Mouse (Mus musculus): ENCODE data around the gene Itpr3. TPM values are rescaled to one million over a fixed set of nuclear protein-coding genes. Genes with fewer than 3 reads are reported as not detected.

The Itpr3 gene
- polyA plus RNA-seq, 1 experiment from 2014 or later, result 4.5 TPM

DNA sequence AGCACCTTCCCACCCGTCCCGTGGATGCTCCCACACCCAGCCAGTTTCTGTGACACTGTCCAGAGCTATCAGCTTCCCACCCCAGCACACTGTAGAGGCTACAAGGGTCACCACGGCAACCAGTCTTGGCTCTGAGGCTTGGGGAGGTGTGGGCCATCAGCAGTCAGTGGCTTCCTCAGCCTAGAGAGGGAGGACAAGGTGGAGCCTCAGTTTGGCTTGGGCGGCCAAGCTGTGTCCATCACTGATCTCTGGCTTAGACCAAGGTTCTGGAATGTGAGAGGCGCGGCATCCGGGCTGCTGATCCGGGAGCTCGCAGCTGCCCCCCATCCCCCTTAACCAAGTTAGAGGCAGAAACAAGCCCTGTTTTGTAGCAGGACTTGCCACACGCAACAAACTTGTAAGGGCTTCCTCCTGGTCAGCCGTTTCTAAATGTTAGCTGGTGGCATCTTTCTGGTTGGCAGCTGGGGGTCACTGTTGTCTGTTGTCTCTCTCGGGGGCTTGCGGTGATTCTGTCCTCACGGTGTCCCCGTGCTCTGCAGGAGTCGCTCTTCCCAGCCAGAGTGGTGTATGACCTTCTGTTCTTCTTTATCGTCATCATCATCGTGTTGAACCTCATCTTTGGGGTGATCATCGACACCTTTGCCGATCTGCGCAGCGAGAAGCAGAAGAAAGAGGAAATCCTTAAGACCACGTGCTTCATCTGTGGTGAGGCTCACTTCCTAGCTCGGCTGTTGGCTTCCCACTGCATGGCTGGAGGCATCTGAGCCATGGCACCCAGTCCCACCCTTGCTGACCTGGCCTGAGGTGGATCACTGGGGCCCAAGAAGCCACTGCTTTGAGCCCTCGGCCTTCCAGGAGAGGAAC is 61.8 kb downstream of the Itpr3 start:
- peak; percentile 21 for DNase-seq (ENCODE audit: low spot score)

DNA sequence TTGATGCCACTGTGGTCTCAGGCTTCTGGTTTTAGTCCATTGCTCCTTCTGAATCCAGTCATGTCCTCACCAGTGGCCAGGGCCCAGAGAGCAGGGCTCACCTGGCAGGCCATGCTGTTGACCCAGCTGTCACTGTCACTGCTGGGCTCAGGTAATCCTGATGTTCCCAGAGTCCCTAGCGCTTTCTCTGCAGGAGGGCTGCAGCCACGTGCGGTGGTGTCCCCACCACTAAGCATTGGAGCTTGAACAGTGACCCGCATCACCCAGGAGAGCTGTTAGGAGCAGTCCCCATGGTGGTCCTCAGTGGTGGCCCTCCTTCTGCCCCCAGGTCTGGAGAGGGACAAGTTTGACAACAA is 62.4 kb downstream of the Itpr3 start:
- no peak for DNase-seq (ENCODE audit: low spot score)

DNA sequence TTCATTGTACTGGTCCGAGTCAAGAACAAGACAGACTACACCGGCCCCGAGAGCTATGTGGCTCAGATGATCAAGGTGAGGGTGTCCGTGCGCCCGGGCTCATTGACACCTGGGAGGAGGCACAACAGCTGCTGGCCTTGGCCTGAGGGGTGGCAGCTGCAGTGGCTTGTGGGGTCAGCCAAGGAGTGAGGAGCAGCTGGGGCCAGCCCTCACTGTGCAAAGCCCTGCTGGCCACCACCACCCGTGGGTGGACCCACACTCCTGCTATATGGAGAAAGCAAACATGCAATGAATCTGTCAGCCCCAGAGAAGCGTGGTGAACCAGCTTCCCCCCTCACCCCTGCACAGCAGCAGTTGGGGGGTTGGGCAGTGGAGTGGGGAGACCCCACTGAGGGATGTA is 62.9 kb downstream of the Itpr3 start:
- DNase-seq (ENCODE audit: low spot score), result no peak

DNA sequence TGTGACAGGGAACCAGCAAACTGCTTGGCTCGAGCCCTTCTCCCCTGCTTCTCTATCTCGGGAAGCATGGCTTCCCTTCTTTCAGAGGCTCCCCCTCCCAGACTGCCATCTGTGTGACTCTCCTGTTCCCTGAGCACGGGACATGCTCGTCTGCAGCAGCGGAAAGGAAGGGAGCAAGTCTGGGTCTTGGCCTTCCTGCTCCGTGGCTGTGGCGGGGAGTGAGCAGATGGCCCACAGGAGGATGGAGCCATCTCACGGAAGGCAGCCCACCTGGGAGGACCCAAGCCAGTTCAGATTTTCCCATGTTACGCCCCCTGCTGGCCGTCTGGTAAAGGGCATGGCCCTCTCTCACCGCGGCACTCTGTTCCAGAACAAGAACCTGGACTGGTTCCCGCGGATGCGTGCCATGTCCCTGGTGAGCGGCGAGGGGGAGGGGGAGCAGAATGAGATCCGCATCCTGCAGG is 63.5 kb downstream of the Itpr3 start:
- peak; percentile 16 for DNase-seq (ENCODE audit: low spot score)

DNA sequence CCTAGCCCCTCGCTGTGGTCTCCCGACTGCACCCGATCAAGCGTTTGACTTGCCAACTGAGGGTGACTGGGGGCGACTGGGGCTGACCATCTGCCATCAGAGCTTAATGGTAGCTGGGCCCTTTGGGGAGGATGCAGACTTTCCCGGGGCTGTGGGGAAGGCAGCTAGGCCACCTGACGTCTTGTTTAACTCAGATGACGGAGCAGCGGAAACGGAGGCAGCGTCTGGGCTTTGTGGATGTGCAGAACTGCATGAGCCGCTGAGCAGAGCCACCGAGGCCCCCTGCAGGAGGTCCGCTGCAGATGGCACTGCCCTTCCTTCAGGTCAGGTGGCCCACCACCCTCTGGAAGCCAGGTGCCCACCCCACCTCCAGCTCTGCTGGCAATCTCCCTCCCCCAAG is 64.2 kb downstream of the Itpr3 start:
- no peak for DNase-seq (ENCODE audit: low spot score)

DNA sequence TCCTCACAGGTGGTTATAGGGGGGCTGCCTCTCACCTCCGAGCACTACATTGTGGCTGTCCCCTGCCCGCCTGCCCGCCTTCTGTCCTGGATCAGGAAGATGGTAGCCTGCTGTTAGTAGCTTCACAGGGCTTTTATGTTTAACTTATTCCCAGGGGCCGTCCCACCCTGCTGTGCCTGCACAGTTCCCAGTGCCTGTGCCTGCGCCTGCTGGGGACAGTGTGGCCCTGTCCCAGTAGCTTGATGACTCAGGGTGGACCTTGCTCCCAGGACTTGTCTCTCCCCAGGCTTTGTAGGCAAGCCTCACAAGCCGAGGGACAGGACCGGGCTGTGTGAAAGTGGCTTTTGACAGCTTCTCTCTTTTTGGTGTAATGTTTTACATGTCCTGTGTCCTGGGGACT is 64.7 kb downstream of the Itpr3 start:
- DNase-seq (ENCODE audit: low spot score), result no peak

DNA sequence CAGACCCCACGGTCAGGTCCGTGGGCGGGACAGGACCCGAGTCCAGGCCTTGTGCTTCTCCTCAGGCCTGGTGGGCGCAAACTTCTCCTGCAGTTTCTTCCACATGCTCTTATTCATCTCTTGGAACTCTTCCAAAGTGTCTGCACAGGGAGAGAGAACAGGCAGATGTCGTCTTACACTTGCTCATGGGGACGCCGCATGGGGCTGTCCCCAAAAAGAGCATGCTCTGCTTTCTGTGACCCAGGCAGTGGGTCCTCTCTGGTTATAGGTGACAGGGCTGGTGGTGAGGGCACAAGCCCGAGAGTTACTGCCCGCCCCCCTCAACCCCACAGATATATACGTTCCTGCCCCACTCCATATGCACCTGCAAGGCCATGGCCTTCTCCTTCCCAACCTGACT is 65.6 kb downstream of the Itpr3 start:
- DNase-seq (ENCODE audit: low spot score), result no peak

DNA sequence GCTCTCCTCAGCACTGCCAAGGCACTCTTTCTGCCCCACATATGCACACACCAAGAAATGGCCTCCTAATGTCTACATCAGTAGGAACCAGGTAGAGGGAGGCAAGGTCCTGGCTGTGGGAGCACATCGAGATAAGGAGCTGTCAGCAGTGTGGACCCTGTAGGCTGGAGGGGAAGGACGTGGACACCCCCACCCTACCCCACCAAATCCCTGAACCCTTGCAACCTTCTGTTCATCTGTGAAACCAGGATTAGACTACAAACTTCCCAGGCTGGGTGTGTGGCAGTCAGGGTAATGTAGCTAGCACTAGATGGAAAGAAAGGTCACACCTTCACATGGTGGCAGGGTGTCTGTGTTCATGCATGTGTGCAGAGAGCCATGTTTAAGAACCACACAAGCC is 66.0 kb downstream of the Itpr3 start:
- no peak for DNase-seq (ENCODE audit: low spot score)

DNA sequence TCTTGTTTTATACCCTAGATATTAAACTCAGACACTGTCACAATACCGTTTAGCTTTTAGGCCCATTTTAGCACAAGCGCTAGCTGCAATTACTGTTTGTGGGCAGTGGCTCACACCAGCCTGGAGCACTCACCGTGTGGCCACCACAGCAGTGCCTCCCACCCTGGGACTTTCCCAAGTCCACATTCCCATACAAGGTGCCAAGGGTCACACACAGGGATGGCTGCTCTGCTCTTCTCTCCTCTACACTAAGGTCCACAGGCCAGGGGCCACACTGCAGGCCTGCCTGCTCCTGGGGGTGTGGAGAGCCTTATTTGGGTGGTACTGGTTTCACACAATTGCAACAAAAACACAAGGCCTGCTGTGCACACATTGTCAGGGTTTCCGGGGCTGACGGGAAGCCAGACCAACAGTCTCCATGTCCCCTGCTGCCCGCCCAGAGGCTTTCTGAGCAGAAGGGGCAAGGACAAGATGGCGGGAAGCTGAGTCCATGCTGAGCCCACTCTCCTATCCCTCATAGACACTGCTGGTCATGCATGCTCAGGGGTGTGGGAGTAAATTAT is 66.8 kb downstream of the Itpr3 start:
- no peak for DNase-seq (ENCODE audit: low spot score)

DNA sequence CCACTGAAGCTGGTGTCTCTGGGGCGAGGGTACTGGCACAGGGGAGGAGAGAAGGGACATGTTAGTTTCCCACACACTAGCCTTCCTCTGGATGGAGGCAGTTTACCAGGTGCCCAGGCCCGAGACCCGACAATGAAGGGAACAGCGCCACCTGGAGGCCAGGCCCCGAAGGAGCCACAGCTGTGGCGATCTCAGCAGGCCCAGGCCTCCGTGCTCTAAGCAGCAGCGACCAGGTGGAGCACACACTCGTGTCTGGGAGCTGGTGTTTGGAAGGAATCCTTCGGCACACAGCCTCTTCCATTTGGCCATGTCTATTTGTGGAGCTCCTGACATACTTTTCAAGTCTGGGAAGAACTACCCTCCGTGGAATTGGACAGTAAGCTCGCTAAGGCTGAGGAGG is 68.1 kb downstream of the Itpr3 start:
- peak; percentile 78 for DNase-seq (ENCODE audit: low spot score)

DNA sequence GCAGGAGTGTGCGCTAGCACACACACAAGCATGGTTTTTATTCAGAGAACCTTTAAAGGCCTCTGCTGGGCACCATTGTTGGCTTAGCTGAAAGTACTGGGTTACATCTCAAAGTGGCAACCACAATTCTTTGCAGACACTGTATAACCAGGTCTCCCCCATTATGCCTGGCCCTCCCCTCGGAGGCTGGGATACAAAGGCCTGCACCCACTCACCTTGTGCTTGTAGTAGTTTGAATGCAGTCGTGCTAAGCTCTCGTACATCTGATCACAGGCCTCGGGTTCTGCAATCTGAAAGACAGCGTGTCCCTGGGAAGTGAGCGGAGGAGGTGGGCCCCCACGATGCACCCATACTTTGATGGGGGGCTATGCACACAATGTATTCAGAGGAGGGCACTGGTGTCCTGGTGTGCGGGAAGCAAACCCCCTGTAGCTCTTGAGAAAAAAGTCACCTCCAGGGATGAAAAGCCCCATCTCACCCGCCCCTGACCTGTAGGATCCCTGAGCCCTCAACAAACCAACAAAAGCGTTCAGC is 68.6 kb downstream of the Itpr3 start:
- DNase-seq (ENCODE audit: low spot score), result no peak

DNA sequence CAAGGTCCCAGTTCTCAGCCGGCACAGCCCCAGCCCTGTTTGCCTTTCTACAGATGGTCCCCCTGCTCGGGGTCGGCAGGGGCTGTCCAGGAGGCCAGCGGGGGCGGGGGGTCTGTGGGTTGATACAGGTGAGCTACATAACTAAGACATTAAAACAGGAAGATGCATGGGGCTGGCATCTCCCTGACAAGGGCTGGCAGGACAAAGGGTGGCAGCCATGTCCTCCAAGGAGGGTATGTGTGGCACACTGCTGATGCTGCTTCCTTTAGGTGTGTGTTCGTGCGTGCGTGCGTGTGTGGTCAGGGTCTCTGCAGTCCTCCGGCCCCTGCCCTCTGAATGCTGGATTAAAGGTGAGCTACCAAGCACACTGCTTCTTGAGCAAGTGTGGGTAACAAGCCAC is 69.9 kb downstream of the Itpr3 start:
- no peak for DNase-seq (ENCODE audit: low spot score)

DNA sequence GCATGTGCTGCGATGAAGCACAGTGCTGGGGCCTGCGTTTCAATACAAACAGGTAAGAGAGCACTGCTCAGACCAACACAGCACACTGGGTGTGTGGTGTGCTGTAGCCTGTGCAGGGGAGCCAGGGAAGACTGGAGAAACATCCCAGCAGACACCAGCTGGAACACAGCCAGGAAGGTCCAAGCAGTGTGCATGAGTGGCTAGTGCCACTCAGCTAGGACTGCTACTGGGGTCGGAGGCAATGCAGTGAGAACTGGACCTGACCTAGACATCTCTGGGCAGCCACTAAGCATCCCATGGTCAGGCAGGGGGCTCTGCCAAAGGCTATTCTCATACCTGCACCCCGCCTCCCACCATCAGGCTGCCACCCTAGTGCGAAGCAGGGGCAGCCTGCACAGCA is 71.1 kb downstream of the Itpr3 start:
- no peak for DNase-seq (ENCODE audit: low spot score)

DNA sequence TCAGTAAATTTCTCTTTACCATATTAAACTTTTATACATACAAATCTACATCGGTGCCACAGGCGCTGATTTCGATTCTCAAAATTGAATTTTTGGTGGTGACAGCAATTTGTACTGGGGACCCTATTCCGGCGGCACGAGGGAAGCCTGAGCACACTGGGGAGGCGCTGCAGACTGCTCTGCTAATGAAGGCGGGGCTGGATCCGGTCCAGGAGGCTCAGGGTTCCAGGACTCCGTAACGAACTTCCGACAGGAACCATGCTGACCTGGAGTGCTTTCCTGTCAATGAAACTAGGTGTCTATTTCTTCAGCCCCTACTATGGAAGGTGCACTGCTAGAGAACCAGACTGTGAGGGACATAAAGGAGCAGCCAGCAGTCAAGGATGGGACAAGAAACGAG is 72.2 kb downstream of the Itpr3 start:
- DNase-seq (ENCODE audit: low spot score), result no peak

DNA sequence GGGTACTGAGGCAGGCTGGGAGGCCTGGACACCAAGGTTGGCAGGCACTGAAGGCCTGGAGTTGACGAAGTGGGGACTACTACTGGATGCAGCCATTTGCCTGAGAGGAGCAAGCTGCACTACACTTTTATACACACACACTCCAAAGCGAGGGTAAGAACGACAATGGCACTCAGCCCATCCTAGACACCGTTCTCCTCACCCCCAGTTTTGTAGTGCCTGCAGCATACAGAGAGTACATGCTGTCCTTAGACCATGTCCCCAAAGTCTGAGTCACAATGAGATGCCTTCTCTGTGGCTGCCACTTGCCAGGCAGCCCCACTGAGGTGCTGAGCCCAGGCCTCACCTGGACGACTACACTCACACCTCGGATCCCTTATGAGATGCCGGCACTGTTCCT is 72.7 kb downstream of the Itpr3 start:
- no peak for DNase-seq (ENCODE audit: low spot score)

DNA sequence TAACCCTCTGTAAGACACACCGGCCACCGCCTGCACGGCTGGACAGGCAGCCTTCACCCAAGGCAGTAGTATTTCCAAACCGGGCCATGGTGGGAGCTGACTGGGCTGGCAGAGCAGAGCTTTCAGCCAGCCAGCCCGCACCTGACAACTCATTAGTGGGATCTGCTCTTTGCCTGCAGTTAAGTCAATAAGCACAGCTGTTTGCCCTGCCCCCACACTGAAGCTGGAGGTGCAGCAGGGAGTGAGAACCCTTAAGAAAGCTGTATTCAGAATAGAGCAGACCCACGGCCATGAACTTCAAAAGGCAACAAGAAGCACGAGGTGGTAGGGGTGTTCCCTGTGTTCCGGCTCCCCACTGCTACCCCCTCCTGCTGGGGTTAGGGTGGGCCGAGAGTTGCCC is 73.1 kb downstream of the Itpr3 start:
- peak; percentile 75 for DNase-seq (ENCODE audit: low spot score)

DNA sequence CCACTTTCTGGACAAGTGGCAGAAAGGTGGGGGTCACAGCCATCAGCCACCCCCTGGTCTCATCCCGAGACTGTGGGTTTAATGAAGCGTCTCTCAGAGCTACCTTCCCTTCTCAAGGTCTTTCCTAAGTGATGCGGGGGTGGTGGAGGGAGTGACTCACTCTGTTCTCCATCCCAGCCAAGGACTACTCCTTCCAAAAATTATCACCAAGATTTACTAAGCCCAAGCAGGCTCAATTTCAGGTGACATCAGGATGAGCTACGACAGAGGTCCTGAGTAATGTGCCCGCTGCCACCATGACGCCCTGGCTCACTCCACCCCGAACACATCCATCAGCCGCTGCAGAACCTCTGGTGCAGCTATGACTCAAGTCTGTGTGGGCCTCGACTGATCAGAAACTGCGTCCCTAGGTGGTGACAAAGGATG is 74.1 kb downstream of the Itpr3 start:
- no peak for DNase-seq (ENCODE audit: low spot score)

DNA sequence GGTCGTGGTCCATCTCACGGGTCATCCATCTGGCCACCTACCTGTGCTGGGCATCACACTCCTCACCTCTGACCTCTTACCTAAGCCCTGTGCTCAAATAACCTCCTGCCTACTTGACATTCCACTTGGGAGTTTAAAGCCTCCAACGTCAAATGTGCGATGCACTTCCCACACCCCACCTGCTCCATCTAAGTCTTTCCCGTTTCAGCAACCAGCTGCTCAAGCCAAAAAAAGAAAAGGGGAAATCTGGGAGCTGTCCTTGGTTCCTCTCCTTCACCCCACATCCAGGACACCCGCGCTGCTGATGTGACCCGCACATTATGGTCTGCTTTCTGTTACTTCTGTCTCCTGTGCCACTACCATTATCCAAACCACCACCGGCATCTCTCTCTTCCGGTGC is 75.1 kb downstream of the Itpr3 start:
- DNase-seq (ENCODE audit: low spot score), result no peak

DNA sequence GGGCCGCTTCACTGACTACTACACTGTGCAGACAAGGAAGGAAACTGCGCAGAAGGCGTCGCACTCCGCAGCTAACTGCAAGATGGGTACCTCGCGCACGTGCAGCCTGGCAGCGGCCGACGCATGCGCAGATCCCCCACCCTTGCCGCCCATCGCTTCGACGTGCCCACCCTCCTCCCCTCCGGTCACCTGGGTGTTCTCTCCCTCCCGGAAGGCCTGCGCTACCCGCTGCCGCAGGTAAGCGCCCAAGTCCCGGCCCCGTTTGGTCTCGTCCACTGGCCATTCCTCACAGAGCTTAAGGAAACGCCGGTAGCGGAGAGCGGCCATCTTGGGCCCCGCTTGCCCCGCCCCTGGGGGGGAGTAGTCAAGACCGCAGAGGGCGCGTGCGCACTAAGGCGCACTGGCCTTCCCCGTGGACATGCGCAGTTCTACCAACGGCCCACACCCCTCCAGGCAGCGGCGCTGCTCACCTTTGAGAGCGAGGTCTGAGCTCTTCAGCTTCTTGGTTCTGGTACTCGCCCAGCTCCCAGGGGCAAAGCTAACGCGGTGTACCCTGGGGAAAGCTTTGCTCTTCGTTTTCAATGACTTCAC is 76.5 kb downstream of the Itpr3 start, which contains the start of gene Uqcc2:
Uqcc2 (minus strand) TSS at position 366 of the 591 bp plus-strand sequence.
- peak; percentile 98 for DNase-seq (ENCODE audit: low spot score)

DNA sequence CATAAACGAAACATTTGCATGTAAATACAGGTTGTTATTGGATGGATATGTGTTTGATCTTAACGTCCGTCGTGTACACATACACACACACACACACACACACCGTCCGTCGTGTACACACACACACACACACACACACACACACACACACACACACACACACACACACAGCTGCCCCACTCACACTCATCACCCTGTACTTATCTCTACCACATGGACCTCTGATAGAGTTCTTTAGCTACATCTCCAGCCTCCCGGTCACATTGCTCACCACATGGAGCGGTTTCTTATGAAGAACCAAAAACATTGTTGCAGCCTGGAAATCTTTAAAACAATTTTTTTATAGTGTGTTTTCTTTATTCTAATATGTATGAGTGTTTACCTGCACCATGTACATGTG is 77.1 kb downstream of the Itpr3 start:
- DNase-seq (ENCODE audit: low spot score), result no peak

DNA sequence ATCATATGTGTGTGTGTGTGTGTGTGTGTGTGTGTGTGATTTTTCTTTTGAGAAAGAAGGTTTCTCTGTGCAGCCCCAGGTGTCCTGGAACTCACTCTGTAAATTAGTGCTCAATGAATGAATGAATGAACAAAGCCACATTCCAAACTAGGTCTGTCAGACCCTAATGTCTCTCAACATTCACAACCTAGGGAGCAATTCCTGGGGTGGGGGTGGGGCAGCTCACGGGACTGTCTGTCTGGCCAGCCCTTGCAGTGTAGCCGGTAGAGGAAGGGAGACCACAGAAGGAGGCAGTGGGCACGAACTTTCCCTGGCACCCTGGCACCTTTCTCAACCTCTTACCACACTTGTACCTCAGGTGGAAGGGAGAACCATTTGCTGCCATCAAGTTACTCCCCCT is 77.6 kb downstream of the Itpr3 start:
- DNase-seq (ENCODE audit: low spot score), result no peak

DNA sequence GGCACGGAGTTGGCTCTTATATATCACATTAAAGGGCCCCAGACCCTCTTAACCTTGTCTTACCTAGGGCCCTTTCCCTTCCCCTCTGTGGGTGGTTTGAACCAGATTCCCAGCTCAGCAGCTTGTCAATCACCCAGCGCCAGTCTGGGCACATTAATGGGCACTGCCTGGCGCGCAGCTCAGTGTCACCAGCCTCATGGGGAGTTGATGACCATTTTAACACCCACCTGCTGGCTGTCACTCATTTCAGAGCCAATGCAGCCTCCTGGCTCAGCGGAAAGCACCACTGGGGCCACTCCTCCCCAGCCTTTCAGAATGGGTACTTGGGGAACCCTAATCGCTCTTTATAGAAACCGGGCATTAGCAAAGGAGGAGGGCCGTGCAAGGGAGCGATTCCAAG is 81.3 kb downstream of the Itpr3 start:
- DNase-seq (ENCODE audit: low spot score), result no peak
